Mouse (Mus musculus): ENCODE results near the gene Olfr1260.

The Olfr1260 gene

GRCm38 (mm10) chr2:89974184-89974583 lies at the start of gene Olfr1260:
Gene Olfr1260 (plus strand): TSS chr2:89974340.
- DNase-seq (ENCODE audit: low spot score in 2 of 2) = no peak

- no peak for DNase-seq (ENCODE audit: low spot score in 2 of 2)
Measured at GRCm38 (mm10) chr2:89927009-89927408, 47.1 kb upstream of the Olfr1260 start, which contains the start of gene Olfr1258. Gene Olfr1258 (plus strand): TSS chr2:89927309.

- DNase-seq (ENCODE audit: low spot score in 2 of 2) = no peak
Measured at GRCm38 (mm10) chr2:89948564-89948963, 25.6 kb upstream of the Olfr1260 start, which contains the start of gene Olfr1259. Gene Olfr1259 (minus strand): TSS chr2:89948664.

DNA sequence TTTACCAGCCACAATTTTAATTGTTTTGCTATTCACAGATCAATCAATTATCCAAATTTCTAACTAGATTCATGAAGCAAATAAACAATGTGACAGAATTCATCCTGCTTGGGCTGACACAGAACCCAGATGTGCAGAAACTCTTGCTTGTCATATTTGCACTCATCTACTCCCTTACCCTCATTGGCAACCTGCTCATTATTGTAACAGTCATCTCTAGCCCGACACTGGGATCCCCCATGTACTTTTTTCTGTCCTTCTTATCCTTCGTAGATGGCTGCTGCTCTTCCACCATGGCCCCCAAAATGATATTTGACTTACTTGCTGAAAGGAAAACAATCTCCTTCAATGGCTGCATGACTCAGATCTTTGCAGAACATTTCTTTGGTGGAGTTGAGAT lies 3.6 kb downstream of the Olfr1260 start:
- no peak for DNase-seq (ENCODE audit: low spot score in 2 of 2)

GRCm38 (mm10) chr2:89990921-89991320 lies 16.8 kb downstream of the Olfr1260 start, which contains the start of gene Olfr1261:
Gene Olfr1261 (plus strand): TSS chr2:89991221.
- no peak for DNase-seq (ENCODE audit: low spot score in 2 of 2)

GRCm38 (mm10) chr2:89999845-90000244 lies 25.7 kb downstream of the Olfr1260 start, which contains the start of gene Olfr1262:
Gene Olfr1262 (plus strand): TSS chr2:90000145.
- DNase-seq (ENCODE audit: low spot score in 2 of 2) = no peak

GRCm38 (mm10) chr2:90011831-90012230 lies 37.7 kb downstream of the Olfr1260 start, which contains the start of gene Olfr1263:
Gene Olfr1263 (plus strand): TSS chr2:90012131.
- DNase-seq (ENCODE audit: low spot score in 2 of 2) = no peak

DNA sequence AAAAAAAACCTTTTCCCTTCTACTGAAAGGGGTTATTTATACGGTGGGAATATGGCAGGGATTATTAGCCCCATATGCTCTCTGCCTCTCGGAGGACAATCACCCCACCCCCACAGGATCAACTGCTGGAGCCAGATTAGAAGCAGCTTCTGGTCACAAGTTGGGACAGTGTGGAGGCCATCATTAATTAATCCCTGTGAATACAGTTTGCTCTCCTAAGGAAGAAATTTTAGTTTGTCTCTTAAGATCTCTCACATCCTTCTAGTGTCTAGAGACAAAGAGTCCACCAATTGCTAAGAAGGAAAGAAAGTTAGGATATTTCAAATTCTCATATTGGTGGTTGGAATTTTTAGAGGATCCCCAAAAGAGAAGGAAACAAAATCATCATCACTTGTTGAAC lies 51.3 kb downstream of the Olfr1260 start, which contains the start of gene Olfr1264:
Gene Olfr1264 (minus strand): TSS at position 101 of the 400 bp plus-strand sequence.
- no peak for DNase-seq (ENCODE audit: low spot score in 2 of 2)

Data from spleen, postnatal 36 days (tissue).